Mouse (Mus musculus): ENCODE measurements at regions not wholly inside any gene's neighbourhood (a gene's known extent, or its start where the extent isn't known, plus 50 kb on each side); places are given as distances from the start of the nearest gene placed in this dataset.

DNA sequence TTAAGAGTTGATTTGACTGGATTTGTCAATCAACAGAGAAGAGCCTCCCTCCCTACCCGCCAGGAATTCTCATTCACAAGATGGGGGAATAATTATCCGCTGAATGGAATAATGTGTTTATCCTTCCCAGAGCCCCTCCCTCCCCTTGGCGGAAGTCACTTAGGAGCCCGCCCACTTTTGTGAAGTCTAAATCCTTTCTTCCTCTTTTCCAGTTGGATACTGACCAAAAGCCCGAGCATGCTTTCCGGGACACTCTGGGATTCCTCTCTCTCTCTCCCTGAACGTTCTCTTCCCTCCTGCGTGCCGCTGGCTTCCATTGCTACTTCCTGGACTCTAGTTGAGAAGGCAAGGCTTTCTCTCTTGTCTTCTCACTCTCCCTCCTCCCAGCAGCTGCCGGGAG is 79.9 kb downstream of the Avpr1a start:
- TF ChIP-seq CTCF (IDR thresholded peaks at IDR 0.05; ENCODE audit: extremely low read depth, insufficient read depth, low read length) (no peak), POLR2A (IDR thresholded peaks at IDR 0.05; ENCODE audit: extremely low read depth, insufficient read depth, low read length) (no peak)

Measured in cortical plate, adult 2 months (tissue).